Mouse (Mus musculus): ENCODE data around the gene Dact1.
A peak's percentile ranks its signal among the peaks of the same experiment; 100 is the strongest.

The Dact1 gene

DNA sequence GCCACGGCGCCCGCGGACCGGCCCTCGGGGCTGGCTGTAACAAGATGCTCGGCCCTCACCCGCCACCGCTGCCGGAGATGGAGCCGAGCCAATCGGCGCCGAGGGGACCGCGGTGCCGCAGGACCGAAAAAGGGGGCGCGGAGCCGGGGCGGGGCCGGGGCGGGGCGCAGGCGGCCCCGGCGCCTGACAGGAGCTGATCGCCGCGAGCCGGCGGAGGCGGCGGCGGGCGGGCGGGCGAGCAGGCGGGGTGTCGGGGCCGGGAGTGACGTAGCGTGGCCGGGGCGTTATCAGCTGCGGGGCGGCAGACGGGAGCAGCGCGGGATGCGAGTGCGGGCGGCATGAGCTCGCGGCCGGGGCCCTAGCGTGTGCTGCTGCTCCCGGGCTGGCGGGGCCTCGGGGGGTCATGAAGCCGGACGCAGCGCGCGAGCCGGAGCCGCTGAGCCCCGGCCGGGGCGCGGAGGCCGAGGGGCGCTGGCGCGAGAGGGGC is at the start of gene Dact1:
Dact1 (plus strand) TSS at position 304 of the 487 bp plus-strand sequence.
- peak; percentile 79 for DNase-seq (ENCODE audit: low read depth)

DNA sequence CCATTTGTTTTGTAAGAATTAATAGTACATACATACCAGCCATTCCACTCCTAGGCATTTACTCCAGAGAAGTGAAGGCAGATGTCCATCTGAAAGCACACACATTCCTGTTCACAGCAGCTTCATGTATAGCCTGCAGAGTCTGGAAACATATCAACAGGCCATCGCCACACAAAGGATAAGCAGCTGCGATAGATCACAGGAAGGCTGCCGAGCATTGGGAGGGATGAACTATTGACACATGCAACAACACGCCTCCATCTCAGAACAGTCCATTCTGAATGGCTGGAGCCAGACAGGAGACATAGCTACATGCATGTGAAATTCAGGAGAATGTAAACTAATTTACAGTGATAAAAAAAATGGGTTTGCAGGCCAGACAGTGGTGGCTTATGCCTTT is 45.5 kb upstream of the Dact1 start:
- DNase-seq (ENCODE audit: low read depth) = no peak

DNA sequence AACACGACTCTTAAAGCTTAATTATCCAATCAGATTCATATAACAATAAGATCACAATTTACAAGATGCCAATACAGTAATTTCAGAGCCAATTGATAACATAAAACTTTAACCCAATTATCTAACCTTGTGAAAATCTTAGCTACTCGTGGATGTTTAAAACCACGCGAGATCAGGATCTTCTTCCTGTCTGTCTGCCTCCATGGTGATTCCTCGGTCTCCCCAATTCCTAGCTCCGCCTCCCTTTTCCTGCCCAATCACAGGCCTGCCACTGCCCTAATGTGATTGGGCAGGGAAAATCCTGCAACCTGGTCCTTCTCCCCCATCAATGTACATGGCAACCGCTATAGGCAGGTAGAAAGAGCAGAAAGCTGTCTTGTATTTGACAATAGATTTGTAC is 40.3 kb upstream of the Dact1 start:
- no peak for DNase-seq (ENCODE audit: low read depth)

DNA sequence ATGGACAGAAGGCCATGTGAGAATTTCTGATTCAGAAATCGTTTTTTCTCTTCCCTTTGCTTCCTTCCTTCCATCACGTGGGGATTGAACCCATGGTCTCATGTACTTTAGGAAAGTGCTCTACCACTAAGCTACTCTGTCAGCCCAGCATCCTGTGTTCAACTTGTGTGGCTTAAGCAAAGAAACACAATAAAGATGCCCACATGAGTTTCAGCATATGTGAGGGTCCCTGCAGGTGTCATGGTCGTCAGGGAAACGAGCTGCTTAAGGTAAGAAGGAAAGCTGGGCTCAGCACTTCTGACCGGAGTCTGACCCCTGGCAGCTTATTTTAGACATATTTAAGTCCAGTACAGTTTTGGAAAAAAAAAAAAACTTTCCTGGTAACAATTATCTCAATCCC is 38.6 kb upstream of the Dact1 start:
- no peak for DNase-seq (ENCODE audit: low read depth)

DNA sequence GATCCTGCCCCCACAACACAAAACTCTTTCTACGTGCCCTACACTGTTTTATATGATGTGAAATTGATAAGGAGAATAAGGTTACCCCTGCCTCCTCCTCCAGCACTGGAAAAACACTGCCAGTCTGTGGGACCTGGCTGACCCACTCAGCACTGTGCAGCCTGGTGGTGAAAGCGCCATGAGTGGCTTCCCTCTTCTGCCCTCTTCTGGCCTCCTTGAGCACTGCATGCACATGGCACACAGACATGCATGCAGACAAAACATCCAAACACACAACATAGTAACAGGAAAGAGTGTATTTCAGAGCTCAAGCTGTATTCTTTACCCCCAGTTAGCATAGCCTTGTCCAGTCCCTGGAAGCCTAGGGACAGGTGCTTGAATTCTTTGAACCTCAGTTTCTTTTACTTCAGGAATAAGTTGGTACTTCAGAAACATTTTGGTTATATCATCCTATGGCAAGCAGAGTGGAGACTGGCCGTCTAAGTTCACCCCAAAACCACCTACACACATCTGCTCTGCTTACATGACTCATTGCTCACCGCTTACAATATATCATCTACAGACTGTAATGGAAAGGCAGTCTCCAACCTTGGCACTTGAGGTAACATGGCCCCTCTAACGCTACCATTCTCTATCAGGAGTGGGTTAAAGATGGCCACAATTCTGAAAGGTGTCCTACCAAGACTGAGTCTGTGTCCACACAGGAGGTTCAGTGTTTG is 35.0 kb upstream of the Dact1 start:
- peak; percentile 35 for DNase-seq (ENCODE audit: low read depth)

DNA sequence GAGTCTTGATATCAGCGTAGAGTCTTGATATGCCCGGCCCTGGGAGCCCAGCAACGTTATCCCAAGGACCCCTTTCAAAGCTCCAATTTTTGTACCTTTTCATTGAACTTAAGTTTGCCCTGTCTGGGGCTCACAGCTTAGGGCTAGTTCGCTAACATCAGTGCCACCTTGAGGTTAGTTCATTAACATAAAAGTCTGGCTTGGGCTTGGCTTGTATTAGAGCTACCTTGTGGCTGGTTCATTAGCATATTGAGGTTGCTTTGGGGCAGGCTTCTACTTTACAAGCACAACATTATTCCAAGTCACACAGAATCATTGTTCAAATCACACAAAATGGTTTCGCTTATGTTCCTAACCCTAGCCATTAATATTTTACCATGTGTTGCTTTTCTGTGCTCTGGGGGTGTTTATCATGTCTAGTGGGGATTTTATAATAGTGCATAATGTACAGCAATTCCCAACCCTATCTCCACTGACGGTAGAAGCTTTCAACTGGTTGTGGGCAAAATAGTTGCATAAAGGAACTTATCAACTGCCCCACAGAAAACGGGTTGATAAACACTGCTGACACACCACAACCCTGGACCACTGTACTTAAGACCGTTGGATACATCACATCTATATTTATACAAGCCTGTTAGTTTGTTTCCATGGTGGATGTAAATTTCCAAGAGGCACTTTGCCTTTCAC is 33.6 kb upstream of the Dact1 start:
- no peak for DNase-seq (ENCODE audit: low read depth)

DNA sequence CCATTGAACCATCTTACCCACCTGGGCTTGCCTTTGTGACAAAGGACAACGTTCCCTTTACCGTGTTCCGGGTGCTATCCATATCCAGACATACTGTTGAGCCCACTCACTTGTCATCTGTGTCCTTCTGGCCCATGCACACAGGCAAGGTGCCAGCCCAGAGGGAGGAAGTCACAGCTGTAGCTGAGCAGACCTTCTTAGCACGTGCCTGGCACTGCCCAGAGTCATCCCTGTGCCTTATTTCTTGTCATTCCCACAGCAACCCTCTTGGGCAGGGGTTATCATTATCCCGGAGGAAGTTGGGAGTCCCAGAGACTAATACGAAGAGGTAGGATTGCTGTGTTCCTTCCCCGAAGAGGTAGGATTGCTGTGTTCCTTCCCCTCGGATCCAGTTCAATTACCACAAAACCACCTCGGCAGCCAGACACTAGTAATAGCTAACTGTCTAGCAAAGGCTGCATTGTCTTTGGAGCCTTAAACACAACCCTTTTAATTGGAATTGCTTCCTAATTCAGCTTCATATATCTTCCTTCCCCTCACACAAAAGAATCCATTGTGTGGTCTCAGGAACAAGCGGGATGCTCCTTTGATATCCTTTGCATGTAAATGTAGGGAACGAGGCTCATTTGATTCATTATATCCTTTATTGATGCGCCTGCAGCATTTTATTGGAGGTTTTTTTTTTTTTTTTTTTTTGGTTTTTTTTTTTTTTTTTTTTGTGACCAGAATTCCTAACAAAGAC is 30.0 kb upstream of the Dact1 start:
- no peak for DNase-seq (ENCODE audit: low read depth)

DNA sequence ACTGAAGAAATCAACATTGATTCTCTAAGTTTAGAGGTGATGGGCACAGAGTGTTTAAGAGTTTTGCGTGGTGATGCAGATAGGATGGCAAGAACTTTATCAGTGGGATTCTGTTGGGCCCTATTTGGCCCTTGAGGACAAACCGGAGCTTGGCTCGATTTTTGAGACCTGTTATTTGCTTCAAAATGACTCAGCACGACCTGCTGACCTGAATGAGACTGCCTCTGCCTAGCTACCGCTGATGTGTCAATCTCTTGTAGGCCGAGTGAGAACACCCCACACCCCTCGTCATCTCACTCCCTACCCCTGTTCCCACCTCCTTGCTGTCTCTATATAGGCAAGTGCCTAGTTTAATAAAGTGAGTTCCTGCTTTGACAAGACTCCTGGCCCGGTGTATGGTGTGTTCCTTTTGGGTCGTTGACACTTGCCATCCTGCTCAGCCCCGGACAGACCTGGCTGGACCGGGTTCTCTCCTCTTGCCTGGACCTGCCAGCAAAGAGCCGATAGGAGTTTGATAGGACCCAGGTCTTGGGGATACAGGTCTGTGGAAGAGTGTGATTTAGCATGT is 28.4 kb upstream of the Dact1 start:
- DNase-seq (ENCODE audit: low read depth) = no peak

DNA sequence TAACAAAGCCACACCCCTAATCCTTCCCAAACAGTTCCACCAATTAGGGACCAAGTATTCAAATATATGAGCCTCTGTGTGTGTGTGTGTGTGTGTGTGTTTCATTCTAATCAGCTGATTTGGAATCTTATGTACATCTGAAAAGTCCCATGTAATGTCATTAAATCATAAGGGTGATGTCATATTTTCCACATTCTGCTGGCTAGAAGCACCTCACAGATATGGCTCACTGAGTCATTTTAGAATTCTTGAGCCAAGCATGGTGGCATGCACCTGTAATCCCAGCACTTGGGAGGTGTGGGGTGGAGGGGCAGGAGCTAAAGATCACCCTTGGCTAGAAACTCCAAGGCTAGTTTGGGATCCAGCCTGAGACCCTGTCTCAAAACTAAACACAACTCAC is 24.3 kb upstream of the Dact1 start:
- DNase-seq (ENCODE audit: low read depth) = no peak

DNA sequence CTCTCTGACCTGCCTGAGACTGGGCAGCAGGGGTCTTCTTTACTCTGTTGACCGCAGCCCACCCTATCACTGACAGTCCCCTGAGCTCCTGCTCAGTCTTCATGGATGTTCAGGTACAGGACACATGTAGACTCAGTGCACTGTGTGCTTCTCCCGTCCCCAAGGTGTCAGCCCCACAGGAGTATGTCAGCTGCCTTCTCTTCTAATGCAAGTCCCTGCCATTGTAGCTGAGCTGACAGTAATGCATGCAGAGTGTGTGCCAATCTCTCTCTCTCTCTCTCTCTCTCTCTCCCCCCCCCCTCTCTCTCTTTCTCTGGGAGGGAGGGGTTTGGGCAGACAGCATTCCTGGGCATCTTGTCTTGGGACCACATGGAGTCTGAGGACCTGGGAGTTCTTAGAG is 19.2 kb upstream of the Dact1 start:
- DNase-seq (ENCODE audit: low read depth) = no peak

DNA sequence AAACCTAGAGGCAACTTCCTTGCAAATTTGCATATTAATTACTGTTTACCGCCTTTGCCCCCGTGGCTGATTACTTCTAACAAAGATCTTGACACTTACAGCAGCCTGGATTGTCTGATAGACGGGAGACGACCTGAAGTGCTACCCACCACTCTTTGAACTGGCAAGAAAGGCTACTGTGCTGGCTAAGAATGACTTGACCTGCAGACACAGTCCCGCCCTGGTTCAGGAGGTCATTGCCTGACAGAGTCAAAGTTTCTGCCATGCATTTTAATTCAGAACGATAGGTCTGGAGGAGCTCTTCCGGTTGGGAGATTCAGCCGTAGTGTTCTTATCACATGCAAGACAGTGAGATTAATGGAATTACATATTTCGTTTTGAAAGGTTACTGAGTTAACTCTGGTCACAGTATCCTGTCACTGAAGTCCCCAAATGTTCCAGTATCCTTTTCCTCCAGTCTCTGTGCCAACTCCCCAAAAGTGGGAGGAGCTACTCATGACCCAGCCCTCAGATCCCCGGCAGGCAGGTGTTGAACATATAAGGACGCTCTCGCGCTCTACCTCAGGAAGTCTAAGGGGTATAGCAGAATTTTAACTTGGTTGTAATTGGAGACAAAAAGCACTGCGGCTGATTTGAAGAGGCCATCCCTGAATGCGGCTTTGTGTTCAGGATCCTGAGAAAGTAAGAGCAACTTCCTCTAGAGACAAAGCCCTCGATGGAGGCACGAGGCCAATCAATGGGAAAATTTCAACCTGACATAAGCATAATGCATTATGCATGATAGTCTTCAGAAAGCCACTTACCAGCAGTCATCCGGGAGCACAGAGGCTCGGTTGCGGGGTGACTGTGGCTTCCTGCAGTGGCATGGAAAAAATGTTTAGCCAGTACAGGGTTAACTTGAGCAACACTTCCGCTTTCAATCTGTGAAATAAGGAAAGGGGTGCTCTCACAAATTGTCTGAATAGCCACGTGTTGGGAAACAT is 15.4 kb upstream of the Dact1 start:
- DNase-seq (ENCODE audit: low read depth) = no peak

DNA sequence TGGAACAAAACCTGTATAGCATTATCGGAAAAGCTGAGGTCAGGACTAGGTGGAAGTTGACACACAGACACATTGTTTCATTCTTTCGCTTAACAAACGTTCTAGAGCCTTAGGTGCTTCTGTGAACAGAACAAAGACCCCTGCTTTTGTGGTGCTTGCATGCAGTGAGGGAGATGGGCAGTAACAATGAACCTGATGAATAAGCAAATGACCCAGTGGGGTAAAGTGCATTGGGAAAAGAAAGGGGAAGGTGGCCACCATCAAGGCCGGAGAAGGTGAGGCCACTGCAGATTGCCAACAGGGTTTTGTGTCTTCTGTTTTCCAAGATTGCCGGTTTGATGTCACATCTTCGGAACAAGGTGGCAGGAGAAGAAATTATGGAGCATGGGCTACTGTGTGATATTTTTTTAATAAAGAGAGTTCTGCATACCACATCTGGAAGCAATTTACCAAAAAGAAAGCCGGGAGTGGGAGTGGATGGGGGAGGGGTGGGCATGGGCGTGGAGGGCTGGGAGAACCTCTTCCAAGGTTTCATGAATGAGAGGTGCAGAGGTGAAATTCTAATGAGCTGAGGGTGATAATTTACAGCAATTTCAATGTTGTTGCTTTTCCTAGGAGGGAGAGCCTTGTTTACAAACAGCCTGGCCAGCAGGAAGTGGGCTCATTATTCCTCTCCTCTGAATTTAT is 12.7 kb upstream of the Dact1 start:
- DNase-seq (ENCODE audit: low read depth) = peak; percentile 27

DNA sequence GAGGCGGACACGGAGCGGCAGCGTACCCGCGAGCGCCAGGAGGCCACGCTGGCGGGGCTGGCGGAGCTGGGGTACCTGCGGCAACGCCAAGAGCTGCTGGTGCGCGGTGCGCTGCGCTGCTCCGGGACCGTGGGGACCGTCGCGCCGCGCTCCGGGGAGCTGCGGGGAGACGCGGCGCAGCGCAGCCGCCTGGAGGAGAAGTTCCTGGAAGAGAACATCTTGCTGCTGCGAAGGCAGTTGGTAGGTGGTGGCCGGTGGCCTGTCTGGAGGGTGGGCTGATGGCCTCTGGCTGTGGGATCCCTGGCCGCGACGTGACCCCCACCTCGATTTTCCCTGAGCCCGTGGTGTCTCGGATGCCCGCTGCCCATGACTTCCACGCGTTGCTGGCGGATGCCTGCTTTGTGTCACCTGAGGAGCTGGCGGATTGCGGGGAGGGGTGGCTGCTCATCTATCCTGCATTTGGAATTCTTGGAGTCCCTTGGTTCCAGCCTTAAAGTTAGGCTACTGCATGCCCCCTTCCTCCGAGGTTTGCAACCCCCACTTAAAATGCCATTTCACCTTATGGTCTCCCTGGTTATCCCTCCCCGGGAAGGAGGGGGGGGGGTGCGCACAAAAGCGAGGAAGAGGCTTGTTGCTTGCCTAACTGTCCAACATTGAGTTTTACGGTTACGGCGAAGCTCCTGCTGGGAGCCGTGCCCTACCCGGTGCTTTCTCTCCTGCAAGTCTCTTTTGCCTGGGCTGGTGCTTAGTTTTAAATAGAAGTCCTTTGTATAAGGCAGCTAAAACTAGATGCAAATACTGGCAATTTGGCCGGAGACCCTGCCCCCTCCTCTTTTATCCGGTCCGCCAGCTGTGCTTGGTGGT is 616 bp downstream of the Dact1 start:
- peak; percentile 40 for DNase-seq (ENCODE audit: low read depth)

DNA sequence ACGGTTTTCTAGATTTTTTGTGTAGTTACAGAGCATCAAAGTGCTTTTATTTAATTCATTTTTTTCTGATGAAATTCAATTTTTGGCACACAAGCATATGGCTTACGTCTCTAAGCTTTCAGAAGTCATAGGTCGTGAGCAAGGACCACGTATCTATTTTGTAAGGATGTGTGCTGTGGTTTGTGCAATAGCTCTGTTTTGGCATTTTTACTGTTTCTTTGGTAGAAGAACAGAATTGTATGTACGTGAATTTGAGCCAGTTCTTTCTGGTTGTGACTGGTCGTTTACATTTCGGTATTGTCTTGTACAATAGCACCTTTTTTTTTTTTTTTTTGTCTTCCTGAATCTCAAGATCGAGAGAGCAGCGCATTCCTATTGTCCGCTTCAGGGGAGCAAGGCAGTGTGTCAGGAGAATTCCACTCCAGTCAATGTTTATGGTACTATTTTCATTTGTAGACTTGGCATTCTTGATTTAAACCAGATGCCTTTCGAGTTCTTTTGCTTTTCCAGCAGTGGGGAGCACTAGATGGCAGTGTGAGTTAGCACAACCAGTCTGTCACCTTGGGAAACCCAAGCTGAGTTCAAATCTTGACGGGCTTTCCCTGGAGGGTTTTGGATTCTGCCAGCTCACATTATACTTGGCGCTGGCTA is 1.7 kb downstream of the Dact1 start:
- DNase-seq (ENCODE audit: low read depth) = peak; percentile 88

DNA sequence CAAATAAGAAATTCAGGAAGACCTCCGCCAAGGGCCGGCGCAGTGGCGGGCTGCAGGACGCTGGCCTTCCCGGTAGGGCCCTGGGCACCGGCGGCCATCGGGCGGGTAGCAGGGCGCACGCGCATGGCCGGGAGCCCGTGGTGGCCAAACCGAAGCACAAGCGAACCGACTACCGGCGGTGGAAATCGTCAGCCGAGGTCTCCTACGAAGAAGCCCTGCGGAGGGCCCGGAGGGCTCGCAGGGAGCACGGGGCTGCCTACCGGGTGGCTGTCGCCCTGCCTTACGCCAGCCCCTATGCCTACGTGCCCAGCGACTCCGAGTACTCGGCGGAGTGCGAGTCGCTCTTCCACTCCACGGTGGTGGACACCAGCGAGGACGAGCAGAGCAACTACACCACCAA is 8.6 kb downstream of the Dact1 start:
- no peak for DNase-seq (ENCODE audit: low read depth)

DNA sequence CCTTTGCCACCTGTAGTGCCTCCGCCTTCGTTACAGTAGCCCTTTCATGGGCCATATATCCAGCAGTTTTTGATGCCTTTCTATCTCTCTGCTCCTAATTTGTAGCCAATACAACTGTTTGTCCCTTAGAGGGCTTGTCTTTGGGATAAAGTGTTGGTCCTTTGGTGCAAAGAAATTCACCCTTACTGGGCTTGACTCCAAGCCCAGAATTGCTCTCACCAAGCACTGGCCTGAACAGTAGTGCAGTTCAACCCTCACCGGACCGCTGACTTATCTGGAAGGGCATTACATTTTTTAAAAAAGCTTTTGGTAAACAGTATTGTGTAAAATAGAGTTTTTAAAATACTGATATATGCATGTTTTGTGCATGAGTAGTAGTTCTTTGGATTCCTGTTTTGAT is 9.9 kb downstream of the Dact1 start:
- no peak for DNase-seq (ENCODE audit: low read depth)

DNA sequence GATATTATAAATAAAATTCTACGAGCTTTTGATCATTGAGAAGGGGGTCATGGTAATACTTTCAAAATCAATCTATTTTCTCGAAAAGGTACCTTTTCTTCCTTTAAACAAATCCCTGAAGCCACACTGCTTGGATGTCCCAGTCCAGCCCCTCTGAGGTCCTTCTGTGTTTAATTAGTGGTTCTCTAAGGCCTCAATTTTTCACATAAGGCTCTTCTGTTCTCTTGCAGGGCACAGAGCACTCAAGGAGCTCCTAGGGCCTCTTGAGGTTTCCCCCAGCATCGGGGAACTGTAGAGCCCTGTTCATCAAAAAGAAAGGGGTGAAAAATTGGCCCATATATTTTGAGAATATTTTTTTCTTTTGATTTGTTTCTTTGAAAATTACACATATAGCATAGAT is 23.0 kb downstream of the Dact1 start:
- DNase-seq (ENCODE audit: low read depth) = no peak

DNA sequence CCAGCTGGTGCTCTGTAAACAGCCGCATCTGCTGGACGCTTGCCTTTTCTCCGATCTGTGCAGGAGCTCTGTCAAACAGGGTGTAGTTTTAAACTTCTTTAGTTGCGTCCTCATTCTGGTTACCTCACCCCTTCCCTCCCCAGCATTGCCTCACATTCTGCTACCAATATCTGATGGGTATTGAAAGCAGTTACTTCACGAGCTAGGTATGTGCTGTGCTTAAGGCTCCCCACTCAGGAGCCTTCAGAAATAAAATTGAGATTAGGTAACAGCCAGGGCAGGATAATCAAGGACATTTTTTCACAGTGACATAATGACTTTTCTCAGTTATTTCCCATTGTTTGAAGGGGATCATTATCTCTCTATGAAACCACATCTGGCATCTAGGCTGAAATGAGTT is 23.9 kb downstream of the Dact1 start:
- DNase-seq (ENCODE audit: low read depth) = no peak

DNA sequence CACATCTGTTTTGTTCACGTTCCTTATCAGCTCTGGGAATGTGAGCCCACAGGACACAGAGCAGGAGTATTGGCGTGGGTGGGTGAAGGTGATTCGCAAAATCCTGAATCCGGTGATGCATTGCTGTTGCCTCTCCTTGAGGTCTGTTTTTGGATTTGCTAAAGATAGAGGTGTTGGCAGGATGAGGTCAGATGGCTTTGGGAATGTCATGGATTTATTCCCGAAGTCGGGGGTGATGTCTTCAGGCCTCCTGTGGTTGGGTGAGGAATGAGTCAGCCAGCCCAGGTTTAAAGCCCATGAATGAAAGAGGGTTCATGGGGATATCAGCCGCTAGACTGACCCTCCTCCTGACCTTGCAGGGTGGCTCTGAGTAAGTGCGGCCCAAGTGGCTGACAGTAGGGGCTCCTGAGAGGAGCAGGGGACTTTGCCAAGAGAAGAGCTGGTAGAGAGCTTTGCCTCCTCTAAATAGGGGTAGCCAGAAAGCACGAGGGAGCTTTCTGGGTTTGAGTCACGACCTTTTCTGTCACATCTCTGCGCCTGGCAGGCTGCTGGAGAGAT is 27.4 kb downstream of the Dact1 start:
- no peak for DNase-seq (ENCODE audit: low read depth)
